Mouse (Mus musculus) urinary bladder, adult 18-20 months (tissue): ENCODE measurements at regions not wholly inside any gene's neighbourhood (a gene's known extent, or its start where the extent isn't known, plus 50 kb on each side); places are given as distances from the start of the nearest gene placed in this dataset.
A peak's percentile ranks its signal among the peaks of the same experiment; 100 is the strongest.
"Not testable (repeated sequence)": the region's sequence is repeated elsewhere in the genome, so short reads cannot be mapped to it uniquely, and the experiment has no call there.

Experiments
- DNase-seq, 2 experiments: peaks; one replicate each; pipeline ENCODE4 v3.0.0; 2022; ENCODE audit warnings: low spot score in 2 of 2, mixed read lengths in 2 of 2

GRCm38 (mm10) chr17:4875086-4876046, 118.8 kb upstream of the Arid1b start:
- DNase-seq = no peak

DNA sequence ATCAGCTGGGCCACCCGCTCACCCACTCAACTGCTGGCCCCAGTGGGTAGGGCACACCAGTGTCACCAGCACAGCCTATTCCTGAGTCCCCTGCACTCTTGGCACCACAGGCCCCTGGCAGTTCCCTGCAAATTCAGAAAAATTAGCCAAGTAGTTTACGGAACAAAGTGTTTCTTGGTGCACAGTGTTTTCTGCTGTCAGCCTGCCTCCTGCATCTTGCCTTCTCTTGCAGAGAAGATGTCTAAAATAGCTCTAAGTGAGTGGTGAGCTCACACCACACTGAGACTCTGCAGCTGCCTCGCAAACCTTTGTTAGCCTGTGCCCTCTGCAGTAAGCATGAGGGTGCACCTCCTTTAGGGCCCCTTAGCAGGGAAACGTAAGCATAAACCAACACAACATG, 117.7 kb upstream of the Arid1b start:
- no peak for DNase-seq

- DNase-seq = no peak
These were observed 112.7 kb upstream of the Arid1b start for GRCm38 (mm10) chr17:4881473-4881872.

DNA sequence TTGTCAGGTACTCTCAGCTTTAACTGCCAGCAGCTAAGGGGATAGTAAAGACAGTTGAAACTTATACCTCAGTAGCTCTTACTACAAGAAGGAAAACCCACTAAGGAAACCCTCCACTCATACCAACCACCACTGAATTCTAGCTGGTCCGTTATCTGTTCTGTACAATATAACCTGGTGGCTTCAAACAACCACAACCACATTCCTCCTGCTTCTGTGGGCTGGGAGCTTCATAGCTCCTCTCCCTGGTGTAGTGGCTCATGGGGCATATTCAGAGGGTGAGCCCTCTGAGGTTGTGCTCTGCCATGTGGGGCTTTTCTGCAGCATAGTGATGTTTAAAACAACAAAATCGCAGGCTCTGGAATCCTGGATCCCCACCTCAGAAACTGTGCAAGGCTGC, 110.0 kb upstream of the Arid1b start:
- no peak for DNase-seq

DNA sequence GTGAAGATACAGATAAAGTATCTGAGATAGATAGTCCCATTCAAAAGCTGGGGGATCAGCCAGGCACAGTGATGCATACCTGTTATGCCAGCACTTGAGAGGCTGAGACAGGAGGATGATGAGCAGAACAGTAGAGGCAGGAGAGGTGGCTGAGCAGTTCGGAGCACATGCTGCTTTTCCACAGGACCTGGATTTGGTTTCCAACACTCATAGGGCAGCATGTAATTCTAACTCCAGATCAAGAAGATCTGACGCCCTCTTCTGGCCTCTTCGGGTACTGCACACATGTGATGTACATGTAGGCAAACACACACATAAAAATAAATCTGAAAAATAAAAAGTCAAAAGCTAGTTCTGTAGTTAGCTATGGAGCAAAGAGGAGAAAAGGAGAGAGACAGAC, 109.4 kb upstream of the Arid1b start:
- DNase-seq = no peak

- not testable (repeated sequence) for DNase-seq
These were observed 106.8 kb upstream of the Arid1b start for GRCm38 (mm10) chr17:4887331-4887730.

DNA sequence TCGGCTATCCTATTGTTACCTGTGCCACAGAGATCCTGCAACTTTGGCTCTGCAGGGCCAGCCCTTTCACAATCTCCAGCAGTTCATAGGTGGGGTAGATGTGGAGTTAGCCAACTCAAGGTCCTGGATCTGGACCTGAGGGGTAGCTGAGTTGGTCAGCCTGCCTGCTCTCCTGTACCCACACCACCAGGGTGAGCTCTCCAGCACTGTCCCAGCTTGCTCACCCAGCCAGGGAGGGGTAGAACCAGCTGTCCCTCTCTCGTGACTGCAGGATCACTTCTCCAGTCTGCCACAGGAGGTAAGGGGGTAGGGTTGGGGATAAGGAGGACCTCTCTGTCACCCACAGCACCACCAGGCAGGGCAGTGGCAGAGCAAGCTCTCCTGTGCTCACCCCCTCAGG, 104.6 kb upstream of the Arid1b start:
- DNase-seq = no peak

GRCm38 (mm10) chr17:4890131-4890530, 104.0 kb upstream of the Arid1b start:
- DNase-seq = no peak

DNA sequence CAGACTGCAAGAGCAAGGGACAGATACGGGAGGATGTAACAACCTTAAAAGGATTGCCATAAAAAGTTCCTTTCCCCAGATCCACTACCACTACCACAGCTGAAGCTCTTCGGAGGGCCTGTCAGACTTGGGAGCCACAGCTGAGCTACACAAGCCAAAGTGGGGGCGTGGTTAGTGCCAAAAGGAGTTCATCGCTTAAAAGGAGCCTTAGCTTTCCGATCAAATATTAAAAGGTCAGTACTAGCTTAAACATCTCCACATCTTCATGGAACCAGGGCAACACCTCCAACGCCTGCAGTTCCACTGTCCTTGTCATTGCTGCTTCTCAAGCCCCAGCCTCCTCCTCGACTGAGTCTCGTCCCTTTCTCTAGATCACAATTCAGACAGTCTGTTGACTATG, 102.6 kb upstream of the Arid1b start:
- no peak for DNase-seq

DNA sequence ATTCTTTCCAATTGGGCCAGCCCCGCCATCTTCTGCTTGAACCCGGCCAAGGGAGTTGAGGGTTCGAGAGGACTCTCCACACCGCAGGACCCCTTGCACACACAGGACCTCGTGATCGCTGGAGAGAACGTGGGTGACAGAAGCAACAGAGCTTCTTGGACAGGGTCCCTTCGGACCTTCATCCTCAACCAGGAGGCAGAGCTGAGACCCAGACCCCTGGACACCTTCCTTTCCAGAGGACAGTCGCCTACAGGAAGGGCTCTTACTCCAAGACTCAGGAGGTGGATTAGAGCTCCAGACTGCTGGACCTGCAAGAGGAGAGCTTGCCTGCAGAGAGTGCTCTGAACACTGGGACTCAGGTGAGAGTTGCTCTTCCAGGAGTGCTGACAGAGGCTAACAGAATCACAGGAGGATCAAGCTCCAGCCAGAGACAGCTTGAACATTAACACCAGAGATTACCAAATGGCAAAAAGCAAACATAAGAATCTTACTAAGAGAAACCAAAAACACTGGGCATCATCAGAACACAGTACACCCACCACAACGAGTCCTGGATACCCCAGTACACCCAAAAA, 99.3 kb upstream of the Arid1b start:
- DNase-seq = not testable (repeated sequence)

GRCm38 (mm10) chr17:4903129-4903528, 91.0 kb upstream of the Arid1b start:
- no peak for DNase-seq

- no peak for DNase-seq
These were observed 87.6 kb upstream of the Arid1b start for GRCm38 (mm10) chr17:4906504-4906903.

DNA sequence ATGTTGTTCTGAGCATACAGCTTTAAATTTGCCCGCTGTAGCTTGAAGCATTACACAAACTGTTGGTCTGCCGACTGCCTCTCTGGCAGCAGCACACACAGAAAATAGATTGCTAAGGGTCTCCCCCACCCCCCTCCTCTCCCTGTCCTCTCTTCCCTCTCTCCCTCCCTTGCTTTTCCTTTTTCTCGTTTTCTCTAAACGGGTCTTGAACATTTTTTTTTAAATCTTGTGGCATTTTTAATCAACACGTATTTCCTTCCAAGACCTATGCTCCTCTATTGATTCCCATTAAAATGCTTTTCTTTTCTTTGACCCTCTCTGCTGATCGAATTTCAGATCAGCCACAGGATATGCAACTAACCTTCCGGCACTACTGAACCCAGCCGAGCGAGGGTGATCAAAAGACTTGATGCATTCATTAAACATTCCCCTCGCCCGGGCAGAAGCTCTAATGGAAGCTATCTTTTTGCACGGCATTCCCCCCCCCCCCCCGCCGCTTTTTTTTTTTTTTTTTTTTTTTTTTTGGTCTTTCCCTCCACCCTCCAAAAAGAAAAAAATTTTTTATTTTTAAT, 86.9 kb upstream of the Arid1b start:
- no peak for DNase-seq

- peak; percentile 91 for DNase-seq
These were observed 86.1 kb upstream of the Arid1b start for GRCm38 (mm10) chr17:4907841-4908571.

- DNase-seq = peak in 1 of 2 experiments; percentile 25
These were observed 85.6 kb upstream of the Arid1b start for GRCm38 (mm10) chr17:4908572-4908965.

DNA sequence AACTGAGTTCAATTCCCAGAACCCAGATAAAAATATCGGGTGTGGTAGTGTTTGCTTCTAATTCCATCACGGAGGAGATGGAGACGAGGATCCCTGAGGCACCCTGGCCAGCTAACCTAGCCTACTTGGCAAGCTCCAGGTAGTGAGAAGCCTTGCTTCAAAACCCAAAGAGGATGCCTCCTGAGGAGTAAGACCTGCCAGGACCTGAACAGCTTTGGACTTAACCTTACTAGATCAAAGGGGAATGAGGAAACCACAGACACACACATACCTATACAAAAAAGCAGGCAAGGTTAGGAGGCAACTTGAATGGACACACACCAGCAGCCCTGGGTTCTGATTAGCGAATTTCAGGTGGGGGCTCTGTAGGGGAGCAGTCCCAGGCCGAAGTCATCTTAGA, 84.0 kb upstream of the Arid1b start:
- DNase-seq = no peak

DNA sequence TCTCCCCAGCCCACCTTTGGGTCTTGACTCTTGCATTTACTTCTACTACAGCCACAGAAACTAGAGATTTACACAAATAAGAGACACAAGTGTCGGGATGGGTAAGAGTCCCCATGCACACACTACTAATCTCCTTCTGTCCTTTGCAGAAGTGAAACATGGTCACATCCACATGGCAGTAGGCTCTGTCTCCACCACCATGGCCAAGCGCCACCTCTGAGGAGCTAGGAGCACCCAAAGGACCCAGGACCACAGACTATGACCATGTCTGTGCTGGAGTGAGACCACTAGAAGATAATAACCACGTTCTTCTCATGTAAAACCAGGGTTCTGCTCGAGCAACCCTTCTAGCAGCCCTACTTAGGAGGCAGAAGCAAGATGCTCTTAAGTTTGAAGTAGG, 81.1 kb upstream of the Arid1b start:
- no peak for DNase-seq

GRCm38 (mm10) chr17:4919866-4920495, 74.2 kb upstream of the Arid1b start:
- DNase-seq = no peak

GRCm38 (mm10) chr17:4921121-4921520, 73.0 kb upstream of the Arid1b start:
- DNase-seq = no peak

DNA sequence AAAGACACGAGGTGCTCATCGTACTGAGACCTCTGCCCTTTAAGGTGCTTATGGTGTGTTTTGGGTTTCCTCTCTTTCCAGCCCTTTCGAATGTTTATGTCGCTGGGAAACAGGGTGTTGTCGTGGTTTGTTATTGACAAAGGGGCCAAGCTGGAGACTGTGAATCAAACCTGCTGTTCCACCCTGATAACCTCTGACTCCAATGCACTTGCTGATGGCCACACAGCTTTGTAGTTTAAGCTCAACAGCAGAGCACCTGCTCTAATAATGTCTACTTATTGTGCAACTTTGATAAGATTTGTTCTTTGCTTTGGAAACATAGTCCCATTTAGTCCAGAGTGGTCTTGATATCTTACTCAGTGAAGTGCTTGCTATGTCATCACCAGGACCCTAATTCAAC, 65.5 kb upstream of the Arid1b start:
- DNase-seq = peak in 1 of 2 experiments; percentile 20

DNA sequence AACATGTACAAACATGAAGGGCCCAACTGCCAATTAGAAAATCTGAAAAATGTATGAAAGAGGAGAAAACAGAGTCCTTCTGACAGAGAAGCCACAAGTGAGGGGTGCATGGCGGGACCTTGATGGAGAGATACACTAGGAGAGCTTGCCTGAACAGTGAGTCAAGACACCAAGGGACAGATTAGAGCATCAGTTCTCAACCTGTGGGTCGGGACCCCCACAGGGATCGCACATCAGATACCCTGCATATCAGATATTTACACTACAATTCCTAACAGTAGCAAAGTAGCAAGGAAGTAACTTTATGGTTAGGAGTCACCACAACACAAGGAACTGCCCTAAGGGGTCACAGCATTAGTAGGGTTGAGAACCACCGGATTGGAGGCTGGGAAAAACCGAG, 58.9 kb upstream of the Arid1b start:
- no peak for DNase-seq

GRCm38 (mm10) chr17:4940589-4940988, 53.5 kb upstream of the Arid1b start:
- DNase-seq = no peak
